Mouse (Mus musculus): Measurements from ENCODE around the gene Zmat3. TPM values are rescaled to one million over a fixed set of nuclear protein-coding genes. Genes with fewer than 3 reads are reported as not detected.

The Zmat3 gene
- total RNA-seq (2023) = 0.66 and 0.82 TPM in 2 replicates

DNA sequence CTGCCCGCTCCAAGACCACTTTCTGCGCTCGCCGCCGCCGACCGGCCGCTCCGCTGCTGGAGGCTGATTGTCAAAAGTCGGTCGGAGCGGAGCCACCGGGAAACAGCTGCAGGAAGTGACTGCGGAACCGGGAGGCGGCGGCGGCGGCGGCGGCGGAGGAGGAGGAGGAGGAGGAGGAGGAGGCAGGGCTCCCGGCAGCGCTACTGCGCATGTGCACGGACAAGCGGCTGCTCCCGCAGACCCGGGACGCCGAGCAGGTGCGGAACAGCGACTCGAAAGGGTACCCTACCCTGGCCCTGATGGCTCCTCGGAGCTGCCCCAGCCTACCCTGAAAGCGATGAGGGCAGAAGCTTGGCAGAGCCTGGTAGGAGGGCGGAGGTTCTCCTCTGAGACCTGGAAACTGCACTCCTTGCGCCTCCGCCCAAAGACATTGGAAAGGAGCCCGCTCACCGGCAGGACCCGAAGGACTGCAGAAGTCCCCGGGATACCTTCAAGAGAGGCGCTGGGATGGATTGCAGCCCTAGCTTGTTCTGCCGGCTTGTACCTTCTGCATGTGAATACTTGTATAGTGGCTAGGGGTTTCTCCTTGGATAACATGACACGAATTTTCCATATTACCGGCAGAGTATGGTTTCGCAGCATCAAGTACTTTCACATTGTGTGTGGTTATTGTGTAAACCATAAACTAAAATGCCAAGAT is at the start of gene Zmat3:
TSS of gene Zmat3 (minus strand) at position 469 of the 700 bp plus-strand sequence.

GRCm38 (mm10) chr3:32397461-32398174 is 31.8 kb upstream of the Zmat3 start, which contains the start of gene Pik3ca:
TSS of gene Pik3ca (plus strand) at chr3:32397671.

Other genes with a start within 250 kb of the Zmat3 start
- gene Pik3ca, start 31.7 kb upstream of the Zmat3 start, total RNA-seq (2023) = 24.6 and 28.4 TPM in 2 replicates
- not detected in 2 replicates for gene Kcnmb3, start 126.2 kb upstream of the Zmat3 start, total RNA-seq (2023)
- 8.7 and 14.3 TPM in 2 replicates for gene Zfp639, start 144.2 kb upstream of the Zmat3 start, total RNA-seq (2023)
- 15.9 and 35.3 TPM in 2 replicates for gene Mfn1, start 163.5 kb upstream of the Zmat3 start, total RNA-seq (2023)